Mouse (Mus musculus) lung, postnatal 0 days (tissue): ENCODE measurements around the gene AI467606.

ENCODE experiments used
- CTCF ChIP-seq: IDR thresholded peaks from 2 replicates; pipeline ENCODE4 v1.5.1; 2016; ENCODE audit warnings: antibody characterized with exemption, mild to moderate bottlenecking
- EP300 ChIP-seq: IDR thresholded peaks from 2 replicates; pipeline ENCODE4 v1.6.1; 2016; ENCODE audit warnings: antibody characterized with exemption, mild to moderate bottlenecking, control low read depth

DNA sequence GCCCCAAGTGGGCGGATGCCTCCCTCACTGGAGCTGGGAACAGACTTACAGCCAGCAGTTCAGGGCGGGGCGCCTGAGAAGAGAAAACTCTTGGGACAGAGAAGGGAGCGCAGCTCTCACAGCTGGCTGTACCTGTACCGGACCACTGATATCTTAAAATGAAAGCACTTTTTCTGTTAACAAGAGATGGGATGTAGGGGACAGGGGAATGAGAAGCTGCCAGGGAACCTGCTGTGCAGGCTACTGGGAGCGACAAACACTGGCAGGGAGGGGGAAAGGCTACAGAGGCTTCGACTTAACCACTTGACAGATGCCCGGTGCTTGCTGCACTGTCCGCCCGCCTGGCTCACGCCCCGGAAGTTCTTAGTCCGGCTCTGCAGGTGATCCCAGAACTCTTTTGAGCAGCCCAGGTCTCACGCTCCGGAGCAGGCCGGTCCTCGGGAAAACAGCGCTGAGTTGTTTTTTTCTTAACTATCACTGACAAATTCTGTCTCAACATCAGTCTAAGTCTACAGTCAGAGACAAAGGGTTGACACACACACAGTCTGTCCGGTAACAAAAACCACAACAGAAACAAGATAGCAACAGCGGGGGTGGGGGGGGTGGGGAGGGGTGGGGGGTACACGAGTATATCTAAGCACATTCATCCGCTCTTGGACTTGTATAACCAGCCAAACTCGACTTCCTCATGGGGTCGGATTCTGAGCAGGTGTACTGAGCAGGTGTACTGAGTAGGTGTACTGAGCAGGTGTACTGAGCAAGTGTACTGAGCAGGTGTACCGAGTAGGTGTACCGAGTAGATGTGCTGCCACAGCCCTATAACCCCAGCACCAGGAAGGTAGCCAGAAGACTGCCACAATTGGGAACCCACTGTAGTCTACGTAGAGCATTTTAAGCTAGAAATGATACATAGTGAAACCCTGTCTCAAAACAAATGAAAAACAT is 2.0 kb upstream of the AI467606 start:
- TF ChIP-seq CTCF (no peak), EP300 (no peak)
